Mouse (Mus musculus) liver, adult 2 months (tissue): ENCODE data around the gene Rap1gap2.

Source experiments
- CTCF ChIP-seq: fragments of 200-500 bp; IDR thresholded peaks from 2 replicates; pipeline ENCODE4 v1.5.1; 2011; ENCODE audit warnings: low read depth, low read length, control low read depth
- POLR2A ChIP-seq: fragments of 200-500 bp; IDR thresholded peaks from 2 replicates; pipeline ENCODE4 v1.6.1; 2011; ENCODE audit warnings: low read length, control low read depth; ENCODE audit not compliant: insufficient read depth; ENCODE audit errors: extremely low read depth

- TF ChIP-seq POLR2A: no peak
- no peak for TF ChIP-seq CTCF
Measured at GRCm38 (mm10) chr11:74506275-74506674, 104.4 kb downstream of the Rap1gap2 start.
